Mouse (Mus musculus): ENCODE measurements around the gene Igfals.

The Igfals gene

DNA sequence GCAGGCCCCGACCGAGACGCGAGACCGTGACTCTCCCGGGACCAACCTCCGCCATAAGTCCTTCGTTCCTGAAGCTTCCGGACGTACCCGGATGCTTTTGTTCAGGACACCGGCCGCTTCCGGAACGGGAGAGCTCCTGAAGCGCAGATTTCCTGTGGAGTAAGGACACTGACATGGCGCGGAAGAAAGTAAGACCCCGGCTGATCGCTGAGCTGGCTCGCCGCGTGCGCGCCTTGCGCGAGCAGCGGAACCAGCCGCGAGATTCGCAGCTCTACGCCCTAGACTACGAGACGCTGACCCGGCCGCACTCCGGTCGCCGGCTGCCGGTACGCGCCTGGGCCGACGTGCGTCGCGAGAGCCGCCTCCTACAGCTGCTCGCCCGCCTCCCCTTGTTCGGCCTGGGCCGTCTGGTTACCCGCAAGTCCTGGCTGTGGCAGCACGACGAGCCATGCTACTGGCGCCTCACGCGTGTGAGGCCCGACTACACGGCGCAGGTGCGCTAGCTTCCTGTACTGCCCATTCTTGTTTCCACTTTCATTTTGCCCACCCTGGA, 29.3 kb downstream of the Igfals start, which contains the start of the genes Eme2 and Mrps34:
Gene Eme2 (minus strand): TSS at position 93 of the 553 bp plus-strand sequence.
Gene Mrps34 (plus strand): TSS at position 122 of the 553 bp plus-strand sequence.
- DNase-seq, result peak; percentile 87 to 88

DNA sequence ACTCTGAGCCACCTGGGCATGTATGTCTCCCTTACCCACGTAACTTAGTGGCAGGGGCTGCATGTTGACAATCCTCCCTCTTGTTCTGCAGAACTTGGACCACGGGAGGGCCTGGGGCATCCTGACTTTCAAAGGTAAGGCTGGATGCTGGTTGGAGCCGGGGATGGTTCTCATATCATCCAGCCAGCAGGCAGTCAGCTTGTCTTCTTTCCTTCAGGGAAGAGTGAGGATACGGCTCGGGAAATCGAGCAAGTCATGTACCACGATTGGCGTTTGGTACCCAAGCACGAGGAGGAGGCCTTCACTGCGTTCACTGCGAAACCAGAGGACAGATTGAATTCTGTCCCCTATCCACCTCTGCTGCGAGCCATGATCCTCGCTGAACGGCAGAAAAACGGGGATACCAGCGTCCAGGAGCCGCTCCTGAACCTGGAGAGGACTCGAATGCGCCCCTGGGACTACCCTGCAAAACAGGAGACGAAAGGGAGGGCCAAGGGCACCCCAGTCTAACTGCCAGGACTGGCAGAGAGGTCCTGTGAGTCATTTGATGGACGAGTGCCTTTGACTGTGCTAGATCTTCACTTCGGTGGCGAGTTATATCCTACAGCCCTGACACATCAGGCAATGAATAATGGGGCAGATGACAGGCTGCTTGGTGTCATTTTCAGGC, 29.9 kb downstream of the Igfals start:
- no peak for DNase-seq

GRCm38 (mm10) chr17:24896241-24896992, 30.6 kb downstream of the Igfals start, which contains the start of gene Nme3:
TSS of gene Nme3 (plus strand) at chr17:24896500.
- DNase-seq, result peak; percentile 78 to 81

DNA sequence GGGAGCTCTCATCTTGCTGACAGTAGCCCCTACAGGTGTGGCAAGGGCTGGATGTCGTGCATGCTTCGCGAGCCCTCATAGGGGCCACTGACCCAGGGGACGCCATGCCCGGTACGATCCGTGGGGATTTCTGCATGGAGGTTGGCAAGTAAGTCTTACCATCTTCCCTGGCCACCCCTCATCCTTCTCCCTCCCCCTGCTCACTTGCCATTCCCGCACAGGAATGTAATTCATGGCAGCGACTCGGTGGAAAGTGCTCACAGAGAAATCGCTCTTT, 31.1 kb downstream of the Igfals start:
- peak in 1 of 2 experiments; percentile 30 for DNase-seq

DNA sequence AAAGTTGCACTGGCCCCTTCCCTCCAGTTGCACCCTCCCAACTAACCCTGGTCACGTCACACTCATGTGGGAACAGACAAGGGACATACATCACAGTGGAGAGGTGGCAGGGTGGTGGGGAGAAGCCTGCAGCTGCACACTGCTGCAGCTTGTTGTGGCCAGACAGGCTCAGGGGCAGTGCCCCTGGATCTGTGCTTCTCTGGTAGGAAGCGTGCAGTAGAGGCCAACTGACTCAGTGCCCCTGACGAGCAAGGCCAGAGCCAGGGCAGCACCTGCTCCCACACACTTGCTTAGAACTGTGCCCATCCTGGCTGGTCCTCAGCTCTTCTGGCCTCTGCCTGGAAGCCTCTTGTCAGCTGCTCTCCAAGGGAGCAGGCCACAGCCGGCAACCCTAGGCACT, 31.8 kb downstream of the Igfals start:
- DNase-seq, result peak in 1 of 2 experiments; percentile 24

GRCm38 (mm10) chr17:24898041-24898854, 32.5 kb downstream of the Igfals start:
- DNase-seq, result no peak

DNA sequence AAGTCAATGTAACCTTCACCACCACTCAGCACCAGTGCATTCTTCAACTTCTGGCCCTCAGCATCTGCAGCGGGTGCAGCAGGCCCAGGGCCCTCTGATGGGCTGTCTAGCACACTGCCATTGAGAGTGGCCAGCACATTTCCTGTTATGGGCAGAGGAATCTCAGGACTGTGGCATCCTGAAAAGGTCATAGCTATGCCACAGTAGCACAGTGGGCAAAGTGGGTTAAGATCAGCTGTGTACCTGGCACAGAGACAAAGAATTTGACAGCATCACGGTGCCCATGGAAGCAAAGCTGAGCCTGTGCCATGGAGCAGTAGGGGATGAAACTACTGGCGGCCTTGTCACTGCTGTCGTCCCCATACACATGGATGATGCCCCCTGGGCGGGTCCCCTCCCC, 33.4 kb downstream of the Igfals start:
- no peak for DNase-seq

DNA sequence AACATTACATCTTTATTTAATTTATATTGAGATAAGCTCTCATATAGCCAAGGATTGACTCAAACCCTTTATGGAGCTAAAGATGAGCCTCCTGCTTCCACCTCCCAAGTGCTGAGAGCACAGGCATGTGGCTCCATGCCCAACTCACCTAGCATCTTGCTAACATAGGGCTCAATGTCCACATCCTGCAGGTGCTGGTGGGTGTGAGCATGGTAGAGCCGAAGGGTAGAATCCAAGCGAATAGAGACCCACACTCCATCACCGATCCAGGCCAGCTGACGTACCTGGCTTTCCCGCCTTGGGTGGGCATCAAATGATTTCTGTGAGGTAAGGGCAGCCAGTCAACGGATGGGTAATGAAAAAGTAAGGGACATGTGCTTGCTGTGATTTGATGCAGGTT, 34.2 kb downstream of the Igfals start:
- no peak for DNase-seq

GRCm38 (mm10) chr17:24902124-24902523, 36.3 kb downstream of the Igfals start:
- DNase-seq, result no peak

DNA sequence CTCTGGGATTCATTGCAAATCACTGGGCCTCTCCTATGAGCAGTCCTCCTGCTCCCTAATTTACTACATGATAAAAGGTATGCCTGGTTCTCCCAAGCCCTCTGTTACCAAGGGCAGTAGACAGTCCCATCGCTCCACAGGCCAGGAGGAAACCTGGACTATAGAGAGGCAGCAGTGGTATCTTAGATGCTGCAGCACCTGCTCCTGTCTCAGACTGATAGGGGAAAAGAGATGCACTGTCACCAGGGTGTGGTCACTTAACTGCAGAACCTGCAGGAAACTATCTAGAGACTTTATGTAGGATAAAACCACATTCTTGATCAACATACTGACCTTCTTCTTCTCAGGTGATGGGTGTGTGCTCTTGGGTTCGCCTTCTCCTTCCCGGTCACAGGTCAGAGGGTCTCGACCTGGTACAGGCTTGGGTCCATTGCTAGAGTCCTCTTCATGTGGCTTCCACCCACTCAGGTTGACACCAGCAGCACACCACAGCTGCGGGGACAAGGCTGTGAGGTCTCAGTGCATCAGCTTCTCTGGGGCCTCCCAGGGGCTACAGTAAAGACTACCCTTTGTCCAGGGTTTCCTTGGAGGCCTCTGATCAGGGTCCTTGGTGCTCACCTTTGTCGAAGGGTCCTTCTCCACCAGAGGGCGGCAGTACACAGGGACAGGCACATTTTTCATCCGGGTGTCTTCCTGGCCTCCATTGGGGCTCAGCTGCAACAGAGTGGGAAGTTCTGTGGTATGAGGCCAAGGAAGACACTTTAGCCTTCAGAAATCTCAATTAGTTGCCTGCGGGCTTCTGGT, 37.1 kb downstream of the Igfals start:
- DNase-seq, result peak in 1 of 2 experiments; percentile 45

- no peak for DNase-seq
Observed at GRCm38 (mm10) chr17:24903767-24904166, 38.0 kb downstream of the Igfals start.

DNA sequence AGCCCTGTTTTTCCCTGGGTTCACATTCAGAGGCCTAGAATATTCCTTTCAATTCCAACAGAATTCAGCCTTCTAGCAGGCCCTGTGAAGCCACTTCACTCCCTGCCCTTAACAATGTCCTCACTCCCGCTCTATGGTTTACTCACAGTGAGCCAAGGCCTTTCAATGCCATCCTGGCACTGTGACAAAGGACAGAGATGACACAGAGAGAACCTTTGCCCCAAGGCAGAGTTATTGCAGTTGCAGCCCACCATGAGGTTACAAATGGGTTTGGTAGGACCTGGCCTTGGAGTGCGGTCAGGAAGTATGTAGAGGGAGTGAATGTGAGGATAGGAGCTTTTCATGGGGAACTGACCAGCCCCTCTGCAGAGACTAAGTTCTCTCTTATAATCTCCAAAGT, 41.8 kb downstream of the Igfals start:
- DNase-seq, result no peak

GRCm38 (mm10) chr17:24913984-24914383, 48.2 kb downstream of the Igfals start:
- no peak for DNase-seq

DNA sequence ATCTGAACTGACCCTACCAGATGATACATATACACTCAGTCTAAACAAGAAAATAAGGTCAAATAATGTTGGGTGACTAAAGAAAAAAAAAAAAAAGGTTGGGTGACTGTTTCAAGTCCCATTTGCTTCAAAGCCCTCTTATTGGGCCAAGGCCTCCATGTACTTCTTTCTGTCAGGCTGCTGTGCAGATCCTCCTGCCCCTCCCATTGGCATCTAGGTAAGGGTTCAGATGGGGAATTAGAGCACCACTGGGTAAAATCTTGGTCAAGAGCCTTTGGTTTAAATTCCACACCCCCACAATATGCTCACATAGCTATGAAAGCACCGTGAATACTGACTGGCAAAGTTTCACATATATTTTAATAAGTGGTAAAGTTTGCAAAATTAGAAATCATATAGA, 57.4 kb downstream of the Igfals start:
- no peak for DNase-seq

DNA sequence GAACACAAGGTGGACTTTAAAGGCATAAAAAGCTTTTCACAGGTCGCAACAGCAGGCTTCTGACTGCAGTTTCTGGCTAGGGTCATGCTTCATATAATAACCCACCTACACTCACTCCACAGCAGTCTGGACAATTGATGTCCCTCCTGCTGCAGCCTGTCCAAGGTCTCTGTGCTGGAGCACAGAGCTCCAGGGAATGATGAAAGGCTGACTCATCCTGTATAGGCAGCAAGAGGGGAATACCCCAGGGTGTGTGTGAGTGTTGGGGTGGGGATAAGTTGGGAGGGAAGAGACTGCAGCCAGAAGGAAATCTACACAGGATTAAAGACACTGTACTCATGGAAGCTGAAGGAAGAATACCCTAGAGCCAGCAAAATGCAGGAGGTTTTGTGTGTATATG, 63.7 kb downstream of the Igfals start:
- no peak for DNase-seq

Measured in lung, postnatal 4 days (tissue).